Mouse (Mus musculus): ENCODE data around the gene Zfp57. TPM values are rescaled to one million over a fixed set of nuclear protein-coding genes. Genes with fewer than 3 reads are reported as not detected.

The Zfp57 gene
- polyA plus RNA-seq, 1 experiment from 2014 or later, result 326 TPM

DNA sequence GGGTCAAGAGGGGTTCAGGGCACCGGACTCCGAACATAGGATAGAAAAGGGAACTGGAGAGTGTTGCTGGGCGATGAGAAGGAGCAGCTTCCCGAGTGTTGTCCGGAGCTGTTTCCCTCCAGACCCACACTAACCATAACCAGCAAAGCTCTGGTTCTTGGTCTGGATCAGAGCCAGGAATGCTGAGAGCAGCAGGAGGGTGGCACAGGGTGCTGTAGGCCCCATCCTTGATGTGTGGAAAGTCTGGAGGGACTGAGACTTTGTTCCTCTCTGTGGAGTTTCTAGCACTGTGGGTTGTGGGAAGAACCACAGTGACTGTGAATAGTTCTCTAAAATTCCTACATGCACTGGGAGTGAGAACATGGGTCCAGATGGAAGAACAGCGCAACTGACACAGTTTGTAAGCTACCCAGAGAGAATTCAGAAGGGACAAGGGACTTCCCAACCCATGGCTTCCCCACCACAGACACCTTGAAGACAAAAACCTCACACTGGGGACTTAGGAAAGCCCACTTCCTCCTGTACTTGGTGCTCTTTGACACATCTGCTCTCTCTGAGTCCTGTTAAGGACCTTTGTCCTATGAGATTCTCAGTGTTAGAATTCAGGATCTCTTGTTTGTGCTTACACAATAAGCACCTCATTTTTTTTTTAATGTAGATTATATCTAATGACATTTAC is 29.7 kb upstream of the Zfp57 start:
- Histone ChIP-seq H3K4me3 (ENCODE audit: low read depth, low read length) (no peak overlapping the region), H3K4me2 (ENCODE audit: low read depth, low read length) (no peak overlapping the region), H3K27ac (ENCODE audit: low read depth, low read length) (no peak overlapping the region), H3K9me3 (ENCODE audit: control insufficient read depth, low read length) (no peaks in the 10 kb centered on the region), H3K36me3 (ENCODE audit: control insufficient read depth, insufficient read depth, low read length) (no peaks in the 10 kb centered on the region), H3K27me3 (ENCODE audit: control insufficient read depth, insufficient read depth, low read length) (no peaks in the 10 kb centered on the region), H3K4me1 (ENCODE audit: control insufficient read depth, insufficient read depth, low read length) (no peaks in the 10 kb centered on the region), H3K9ac (replicated peaks; ENCODE audit: low read depth, low read length) (no peak overlapping the region)
- ATAC-seq (ENCODE audit: low read depth), result no peak
- WGBS, result 92% methylated on average over 6 of the region's 6 CpGs

DNA sequence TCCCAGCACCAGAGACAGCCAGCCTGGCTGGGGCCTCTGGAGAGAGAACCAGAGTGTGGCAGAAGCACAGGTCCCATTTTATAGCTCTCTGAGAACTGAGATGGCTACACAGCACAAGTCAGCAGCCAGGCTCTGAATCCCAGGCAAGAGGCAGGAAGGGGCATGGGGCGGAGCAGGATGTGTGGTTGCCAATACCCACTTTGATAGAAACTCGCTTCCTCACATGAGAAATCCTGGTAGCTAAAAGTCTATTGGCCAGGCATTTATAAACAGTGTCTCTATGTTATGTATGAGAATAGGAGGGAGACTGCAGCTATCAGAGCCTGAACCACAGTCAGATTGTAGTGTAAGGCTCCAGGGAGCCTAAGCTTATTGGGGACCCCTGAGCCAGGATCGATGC is 28.2 kb upstream of the Zfp57 start:
- Histone ChIP-seq H3K27ac (ENCODE audit: low read depth, low read length) (no peak overlapping the region), H3K27me3 (ENCODE audit: control insufficient read depth, insufficient read depth, low read length) (no peaks in the 10 kb centered on the region), H3K4me3 (ENCODE audit: low read depth, low read length) (no peak overlapping the region), H3K36me3 (ENCODE audit: control insufficient read depth, insufficient read depth, low read length) (no peaks in the 10 kb centered on the region), H3K4me1 (ENCODE audit: control insufficient read depth, insufficient read depth, low read length) (no peaks in the 10 kb centered on the region), H3K9ac (replicated peaks; ENCODE audit: low read depth, low read length) (no peak overlapping the region), H3K9me3 (ENCODE audit: control insufficient read depth, low read length) (no peaks in the 10 kb centered on the region), H3K4me2 (ENCODE audit: low read depth, low read length) (no peak overlapping the region)
- no peak for ATAC-seq (ENCODE audit: low read depth)
- WGBS, result 83% methylated on average over 3 of the region's 3 CpGs

DNA sequence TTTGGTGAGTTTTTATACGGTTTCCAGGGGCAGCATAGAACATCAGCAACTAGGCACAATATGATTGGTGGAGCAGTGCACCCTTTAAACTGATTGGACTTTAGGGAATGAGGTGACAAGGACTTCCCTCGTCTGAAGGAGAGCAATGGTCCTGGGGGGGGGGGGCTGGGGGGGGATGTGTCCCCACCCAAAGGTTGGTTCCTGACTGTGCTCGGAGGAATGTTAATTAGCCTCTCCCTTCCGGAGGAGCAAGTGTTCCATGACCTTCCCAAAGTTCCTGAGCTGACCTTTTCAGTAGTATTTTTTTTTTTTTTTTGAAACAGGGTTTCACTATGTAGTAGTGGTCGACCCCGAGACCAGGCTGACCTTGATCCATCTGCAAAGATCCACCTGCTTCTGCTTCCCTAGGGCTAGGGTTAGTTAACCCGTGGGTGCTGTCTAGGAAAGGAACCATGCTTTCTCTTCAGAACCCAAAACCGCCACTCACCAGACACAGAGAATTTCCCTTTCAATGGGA is 27.6 kb upstream of the Zfp57 start:
- no peak overlapping the region for H3K4me2 ChIP-seq (ENCODE audit: low read depth, low read length)
- H3K9me3 ChIP-seq (ENCODE audit: control insufficient read depth, low read length), result no peaks in the 10 kb centered on the region
- WGBS, result 85% methylated on average over 8 of the region's 8 CpGs
- H3K4me1 ChIP-seq (ENCODE audit: control insufficient read depth, insufficient read depth, low read length), result no peaks in the 10 kb centered on the region
- no peak overlapping the region for H3K27ac ChIP-seq (ENCODE audit: low read depth, low read length)
- H3K9ac ChIP-seq (replicated peaks; ENCODE audit: low read depth, low read length), result no peak overlapping the region
- no peaks in the 10 kb centered on the region for H3K27me3 ChIP-seq (ENCODE audit: control insufficient read depth, insufficient read depth, low read length)
- ATAC-seq (ENCODE audit: low read depth), result no peak
- H3K36me3 ChIP-seq (ENCODE audit: control insufficient read depth, insufficient read depth, low read length), result no peaks in the 10 kb centered on the region
- H3K4me3 ChIP-seq (ENCODE audit: low read depth, low read length), result no peak overlapping the region

- 15% methylated on average over 18 of the region's 18 CpGs for WGBS
- Histone ChIP-seq H3K4me2 (ENCODE audit: low read depth, low read length) (no peak within 1 kb of the TSS), H3K27me3 (ENCODE audit: control insufficient read depth, insufficient read depth, low read length) (no peaks in the 10 kb centered on the region), H3K4me3 (ENCODE audit: low read depth, low read length) (no peak within 1 kb of the TSS), H3K36me3 (ENCODE audit: control insufficient read depth, insufficient read depth, low read length) (no peaks in the 10 kb centered on the region), H3K9ac (replicated peaks; ENCODE audit: low read depth, low read length) (no peak within 1 kb of the TSS), H3K9me3 (ENCODE audit: control insufficient read depth, low read length) (no peaks in the 10 kb centered on the region), H3K27ac (ENCODE audit: low read depth, low read length) (no peak within 1 kb of the TSS), H3K4me1 (ENCODE audit: control insufficient read depth, insufficient read depth, low read length) (no peaks in the 10 kb centered on the region)
- ATAC-seq (ENCODE audit: low read depth), result no peak
Measured at GRCm38 (mm10) chr17:36981221-36981813, 19.6 kb upstream of the Zfp57 start, which contains the start of gene 2410137M14Rik. TSS of gene 2410137M14Rik (minus strand) at chr17:36981237.

- H3K9me3 ChIP-seq (ENCODE audit: control insufficient read depth, low read length), result no peaks in the 10 kb centered on the region
- 5% methylated on average over 4 of the region's 4 CpGs for WGBS
- no peak overlapping the region for H3K4me3 ChIP-seq (ENCODE audit: low read depth, low read length)
- no peak for ATAC-seq (ENCODE audit: low read depth)
- H3K27ac ChIP-seq (ENCODE audit: low read depth, low read length), result no peak overlapping the region
- H3K27me3 ChIP-seq (ENCODE audit: control insufficient read depth, insufficient read depth, low read length), result no peaks in the 10 kb centered on the region
- no peaks in the 10 kb centered on the region for H3K4me1 ChIP-seq (ENCODE audit: control insufficient read depth, insufficient read depth, low read length)
- no peak overlapping the region for H3K4me2 ChIP-seq (ENCODE audit: low read depth, low read length)
- H3K36me3 ChIP-seq (ENCODE audit: control insufficient read depth, insufficient read depth, low read length), result no peaks in the 10 kb centered on the region
- no peak overlapping the region for H3K9ac ChIP-seq (replicated peaks; ENCODE audit: low read depth, low read length)
Measured at GRCm38 (mm10) chr17:36981845-36982244, 19.1 kb upstream of the Zfp57 start.

GRCm38 (mm10) chr17:36982253-36983155 is 18.5 kb upstream of the Zfp57 start:
- Histone ChIP-seq H3K36me3 (ENCODE audit: control insufficient read depth, insufficient read depth, low read length) (no peaks in the 10 kb centered on the region), H3K9ac (replicated peaks; ENCODE audit: low read depth, low read length) (no peak overlapping the region), H3K9me3 (ENCODE audit: control insufficient read depth, low read length) (no peaks in the 10 kb centered on the region), H3K4me3 (ENCODE audit: low read depth, low read length) (no peak overlapping the region), H3K4me1 (ENCODE audit: control insufficient read depth, insufficient read depth, low read length) (no peaks in the 10 kb centered on the region), H3K27me3 (ENCODE audit: control insufficient read depth, insufficient read depth, low read length) (0 out of 2 replicates have a peak, but pooled peaks cover 1% of the 10 kb centered on the region), H3K27ac (ENCODE audit: low read depth, low read length) (no peak overlapping the region), H3K4me2 (ENCODE audit: low read depth, low read length) (no peak overlapping the region)
- ATAC-seq (ENCODE audit: low read depth), result no peak
- WGBS, result 30% methylated on average over 5 of the region's 5 CpGs

GRCm38 (mm10) chr17:36988475-36988874 is 12.5 kb upstream of the Zfp57 start:
- H3K4me1 ChIP-seq (ENCODE audit: control insufficient read depth, insufficient read depth, low read length), result no peaks in the 10 kb centered on the region
- H3K9me3 ChIP-seq (ENCODE audit: control insufficient read depth, low read length), result no peaks in the 10 kb centered on the region
- no peak overlapping the region for H3K9ac ChIP-seq (replicated peaks; ENCODE audit: low read depth, low read length)
- no peak overlapping the region; the same call in 1 of the 2 replicates for H3K4me3 ChIP-seq (ENCODE audit: low read depth, low read length)
- ATAC-seq (ENCODE audit: low read depth), result peak; percentile 44; the same call in 1 of the 2 replicates
- 0 out of 2 replicates have a peak overlapping the region, but pooled peaks have one; percentile 12 for H3K4me2 ChIP-seq (ENCODE audit: low read depth, low read length)
- peaks cover 12% of the 10 kb centered on the region for H3K27me3 ChIP-seq (ENCODE audit: control insufficient read depth, insufficient read depth, low read length)
- no peak overlapping the region for H3K27ac ChIP-seq (ENCODE audit: low read depth, low read length)
- 10% methylated on average over 24 of the region's 24 CpGs for WGBS
- no peaks in the 10 kb centered on the region for H3K36me3 ChIP-seq (ENCODE audit: control insufficient read depth, insufficient read depth, low read length)

DNA sequence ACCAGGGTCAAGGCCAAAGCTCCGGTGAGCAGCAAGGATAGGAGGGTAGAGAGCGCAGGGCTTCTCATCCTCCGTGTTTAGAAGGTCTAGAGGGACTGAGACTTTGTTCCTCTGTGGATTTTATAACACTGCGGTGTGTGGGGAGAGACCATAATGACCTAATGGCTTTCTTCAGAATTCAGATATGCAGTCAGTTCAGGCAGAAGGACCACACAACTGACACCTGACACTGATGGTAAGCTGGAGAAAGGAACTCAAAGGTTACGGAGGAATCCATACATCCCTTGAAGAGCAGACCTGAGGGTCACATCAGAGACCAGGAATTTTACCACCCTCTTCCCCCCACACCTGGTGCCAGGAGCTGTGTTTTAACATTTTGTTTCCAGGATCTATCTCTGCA is 11.5 kb upstream of the Zfp57 start, which contains the start of gene H2-M5:
Gene H2-M5, minus strand, starts transcription at position 101 of the 400 bp plus-strand sequence.
- H3K27ac ChIP-seq (ENCODE audit: low read depth, low read length), result no peak within 1 kb of the TSS
- H3K9ac ChIP-seq (replicated peaks; ENCODE audit: low read depth, low read length), result no peak within 1 kb of the TSS
- no peaks in the 10 kb centered on the region for H3K9me3 ChIP-seq (ENCODE audit: control insufficient read depth, low read length)
- ATAC-seq (ENCODE audit: low read depth), result no peak
- H3K4me3 ChIP-seq (ENCODE audit: low read depth, low read length), result no peak within 1 kb of the TSS; the same call in 1 of the 2 replicates
- H3K4me1 ChIP-seq (ENCODE audit: control insufficient read depth, insufficient read depth, low read length), result no peaks in the 10 kb centered on the region
- 0 out of 2 replicates have a peak within 1 kb of the TSS, but pooled peaks have one; percentile 12 for H3K4me2 ChIP-seq (ENCODE audit: low read depth, low read length)
- 30% methylated on average over 5 of the region's 5 CpGs for WGBS
- no peaks in the 10 kb centered on the region for H3K36me3 ChIP-seq (ENCODE audit: control insufficient read depth, insufficient read depth, low read length)
- peaks cover 12% of the 10 kb centered on the region for H3K27me3 ChIP-seq (ENCODE audit: control insufficient read depth, insufficient read depth, low read length)
